Comparison of ENCODE assay signal across 30 mouse cellular contexts in genomic region chr5:43814536-43814935, GRCm38 (mm10). TPM values are rescaled to one million over a fixed set of nuclear protein-coding genes. Genes with fewer than 3 reads are reported as not detected.
A peak's percentile ranks its signal among the peaks of the same experiment; 100 is the strongest.
DNase-seq lines count a peak whose midpoint lies in the region; TF ChIP-seq lines count a peak whose summit lies in the region.
"Had no signal": no experiment of that assay in that cellular context is flagged by ENCODE, and none has a peak within 500 bp of the region (broad histone marks: within the 10 kb centered on the region; RNA-seq: fewer than 3 reads in every experiment).

No protein-coding gene starts in this region.

- no peak overlapping the region for H3K4me3 ChIP-seq in ES-Bruce4 (ENCODE audit: low read depth, low read length)
- no peak overlapping the region for H3K4me3 ChIP-seq in thymus, adult 2 months (ENCODE audit: control insufficient read depth, insufficient read depth, low read length)
- H3K4me3 ChIP-seq: embryonic facial prominence, embryonic 12.5 days; embryonic facial prominence, embryonic 15.5 days; forebrain, embryonic 15.5 days; heart, embryonic 15.5 days; hindbrain, embryonic 10.5 days; hindbrain, embryonic 13.5 days; intestine, embryonic 15.5 days had no signal

- no peak for TF ChIP-seq CTCF in ES-Bruce4 (IDR thresholded peaks at IDR 0.05; ENCODE audit: low read depth, low read length)
- no peak for TF ChIP-seq CTCF in brain, embryonic 14.5 days (IDR thresholded peaks at IDR 0.05; ENCODE audit: borderline replicate concordance, extremely low read depth, insufficient read depth, insufficient read length)
- no peak for TF ChIP-seq CTCF in thymus, adult 2 months (IDR thresholded peaks at IDR 0.05; ENCODE audit: borderline replicate concordance, control insufficient read depth, extremely low read depth, insufficient read depth, low read length, poor library complexity)

- DNase-seq in R1 (ENCODE audit: low read depth, low spot score) = peak; percentile 92
- peak; percentile 6 for DNase-seq in brain, embryonic 14.5 days (ENCODE audit: low read depth)
- no peak for DNase-seq in thymus, adult 2 months
- no peak for DNase-seq in lung, postnatal 36 days
- no peak for DNase-seq in adrenal gland, postnatal 36 days
- DNase-seq: adrenal gland, postnatal 10 days; cerebellum, adult 11 months; cerebellum, adult 2 months; cerebellum, adult 9-11 months; cerebellum, postnatal 25 days; gastrocnemius, postnatal 10 days; gastrocnemius, postnatal 36 days; heart, postnatal 10 days; heart, postnatal 36 days; kidney, adult 11 months had no signal

- H3K9me3 ChIP-seq in ES-Bruce4 (replicated peaks; ENCODE audit: control insufficient read depth, insufficient read depth, low read length, poor library complexity, severe bottlenecking) = peaks cover 3% of the 10 kb centered on the region; the same call in 1 of the 2 replicates
- H3K9me3 ChIP-seq: embryonic facial prominence, embryonic 12.5 days; embryonic facial prominence, embryonic 15.5 days; forebrain, embryonic 15.5 days; heart, embryonic 15.5 days; hindbrain, embryonic 10.5 days; hindbrain, embryonic 13.5 days; intestine, embryonic 15.5 days had no signal

- no peak for TF ChIP-seq POLR2A in ES-Bruce4 (IDR thresholded peaks at IDR 0.05; ENCODE audit: insufficient read depth, low read length)
- no peak for TF ChIP-seq POLR2A in brain, embryonic 14.5 days (IDR thresholded peaks at IDR 0.05; ENCODE audit: borderline replicate concordance, extremely low read depth, insufficient read depth, insufficient read length, poor library complexity, severe bottlenecking)
- TF ChIP-seq POLR2A in thymus, adult 2 months (IDR thresholded peaks at IDR 0.05; ENCODE audit: control insufficient read depth, extremely low read depth, insufficient read depth, low read length, poor library complexity) = no peak

- H3K36me3 ChIP-seq in ES-Bruce4 (ENCODE audit: control insufficient read depth, insufficient read depth, low read length, poor library complexity, severe bottlenecking) = no peaks in the 10 kb centered on the region
- no peaks in the 10 kb centered on the region for H3K36me3 ChIP-seq in thymus, adult 2 months (ENCODE audit: control insufficient read depth, insufficient read depth, low read length)
- H3K36me3 ChIP-seq: embryonic facial prominence, embryonic 12.5 days; embryonic facial prominence, embryonic 15.5 days; forebrain, embryonic 15.5 days; heart, embryonic 15.5 days; hindbrain, embryonic 10.5 days; hindbrain, embryonic 13.5 days; intestine, embryonic 15.5 days had no signal

- WGBS in thymus, adult 2 months = 98% methylated on average over 2 of the region's 2 CpGs

- no peak overlapping the region for H3K9ac ChIP-seq in ES-Bruce4 (ENCODE audit: low read depth, poor library complexity, severe bottlenecking)
- H3K9ac ChIP-seq: embryonic facial prominence, embryonic 12.5 days; embryonic facial prominence, embryonic 15.5 days; forebrain, embryonic 15.5 days; heart, embryonic 15.5 days; hindbrain, embryonic 13.5 days; intestine, embryonic 15.5 days had no signal

- TF ChIP-seq EP300 in ES-Bruce4 (IDR thresholded peaks at IDR 0.05; ENCODE audit: insufficient read depth, low read depth, low read length) = no peak

- peak overlapping the region; percentile 45; the same call in 1 of the 2 replicates for H3K27ac ChIP-seq in ES-Bruce4 (ENCODE audit: insufficient read depth, low read length)
- H3K27ac ChIP-seq in thymus, adult 2 months (ENCODE audit: control insufficient read depth, insufficient read depth, low read length) = no peak overlapping the region
- H3K27ac ChIP-seq: embryonic facial prominence, embryonic 12.5 days; embryonic facial prominence, embryonic 15.5 days; forebrain, embryonic 15.5 days; heart, embryonic 15.5 days; hindbrain, embryonic 10.5 days; hindbrain, embryonic 13.5 days; intestine, embryonic 15.5 days had no signal

- peaks cover 8% of the 10 kb centered on the region for H3K4me1 ChIP-seq in ES-Bruce4 (ENCODE audit: control insufficient read depth, insufficient read depth, low read length)
- H3K4me1 ChIP-seq in thymus, adult 2 months (replicated peaks; ENCODE audit: control insufficient read depth, insufficient read depth, low read length) = peaks cover 8% of the 10 kb centered on the region
- H3K4me1 ChIP-seq: embryonic facial prominence, embryonic 12.5 days; forebrain, embryonic 15.5 days; hindbrain, embryonic 13.5 days; intestine, embryonic 15.5 days had no signal

- H3K27me3 ChIP-seq in ES-Bruce4 (ENCODE audit: control insufficient read depth, insufficient read depth, low read length, poor library complexity, severe bottlenecking) = no peaks in the 10 kb centered on the region
- no peaks in the 10 kb centered on the region for H3K27me3 ChIP-seq in thymus, adult 2 months (ENCODE audit: control insufficient read depth, insufficient read depth, low read length)
- H3K27me3 ChIP-seq: embryonic facial prominence, embryonic 12.5 days; embryonic facial prominence, embryonic 15.5 days; forebrain, embryonic 15.5 days; heart, embryonic 15.5 days; intestine, embryonic 15.5 days had no signal

RNA-seq across cellular contexts. Expression of gene Bst1, which starts 4.1 kb away (rescaled TPM):
- polyA plus RNA-seq in ES-Bruce4 (2011; ENCODE audit: insufficient read depth, insufficient read length, low read depth, missing spikeins) = 2.2 and 6.2 TPM in 2 replicates
- 0.04 and 0.11 TPM in 2 replicates for polyA plus RNA-seq in brain, embryonic 14.5 days (2012; rRNA removed)
- 2.5 and 2.6 TPM in 2 replicates for polyA plus RNA-seq in thymus, adult 2 months (2012; rRNA removed)
- total RNA-seq in adrenal gland, postnatal 36 days (2021) = 1 to 10 TPM; 1.7 to 2.1 TPM
- total RNA-seq: common myeloid progenitor, adult 5-6 weeks; gastrocnemius, adult 18-20 months; MEL had no signal
- polyA plus RNA-seq: C2C12; CD4-positive, CD25-positive, alpha-beta regulatory T cell, adult 4 months; forebrain, embryonic 11.5 days; forebrain, embryonic 15.5 days; hindbrain, embryonic 10.5 days; hindbrain, embryonic 13.5 days; hindbrain, embryonic 16.5 days had no signal

RNA-seq across cellular contexts. Expression of gene Fbxl5, which starts 6.9 kb away (rescaled TPM):
- polyA plus RNA-seq in ES-Bruce4 (2011; ENCODE audit: insufficient read depth, insufficient read length, low read depth, missing spikeins) = 89.0 and 98.2 TPM in 2 replicates
- polyA plus RNA-seq in brain, embryonic 14.5 days (2012; rRNA removed) = 51.5 and 53.7 TPM in 2 replicates
- 23.4 and 26.7 TPM in 2 replicates for polyA plus RNA-seq in thymus, adult 2 months (2012; rRNA removed)
- 10 to 100 TPM; 64.2 to 73.9 TPM for total RNA-seq in adrenal gland, postnatal 36 days (2021)

RNA-seq across cellular contexts. Expression of gene Cd38, which starts 53.8 kb away (rescaled TPM):
- polyA plus RNA-seq in ES-Bruce4 (2011; ENCODE audit: insufficient read depth, insufficient read length, low read depth, missing spikeins) = 4.9 and 6.3 TPM in 2 replicates
- polyA plus RNA-seq in brain, embryonic 14.5 days (2012; rRNA removed) = 2.0 and 2.7 TPM in 2 replicates
- polyA plus RNA-seq in thymus, adult 2 months (2012; rRNA removed) = 6.6 and 7.4 TPM in 2 replicates
- total RNA-seq in adrenal gland, postnatal 36 days (2021) = 10 to 100 TPM; 12.9 to 18.4 TPM
- total RNA-seq: MEL had no signal

Comparison
In these comparisons a context has a peak if more than half of its experiments do, and no peak if none do; other contexts are left out.
1. DNase-seq: peak in R1 (single experiment) and brain, embryonic 14.5 days (single experiment); none in thymus, adult 2 months (single experiment), lung, postnatal 36 days (single experiment) and adrenal gland, postnatal 36 days (0 of 2).